8 mouse cellular contexts compared by ENCODE assay signal in genomic region chr11:114699511-114699910, GRCm38 (mm10). TPM values are rescaled to one million over a fixed set of nuclear protein-coding genes. Genes with fewer than 3 reads are reported as not detected.
DNase-seq lines count a peak whose midpoint lies in the region; ATAC-seq lines count a peak whose summit lies in the region.
"Had no signal": no experiment of that assay in that cellular context is flagged by ENCODE, and none has a peak within 500 bp of the region (broad histone marks: within the 10 kb centered on the region; RNA-seq: fewer than 3 reads in every experiment).

No protein-coding gene starts in this region.

- H3K9me3 ChIP-seq in midbrain, embryonic 16.5 days (replicated peaks; ENCODE audit: control insufficient read depth, low read length, poor library complexity, severe bottlenecking) = no peaks in the 10 kb centered on the region
- H3K9me3 ChIP-seq in midbrain, embryonic 15.5 days = no peaks in the 10 kb centered on the region
- H3K9me3 ChIP-seq: embryonic facial prominence, embryonic 12.5 days had no signal

- H3K9ac ChIP-seq in midbrain, embryonic 16.5 days (ENCODE audit: low read depth, low read length) = no peak overlapping the region
- no peak overlapping the region for H3K9ac ChIP-seq in midbrain, embryonic 15.5 days
- H3K9ac ChIP-seq: embryonic facial prominence, embryonic 12.5 days had no signal

- no peak overlapping the region for H3K27ac ChIP-seq in midbrain, embryonic 16.5 days (ENCODE audit: low read length)
- H3K27ac ChIP-seq in midbrain, embryonic 15.5 days = no peak overlapping the region
- H3K27ac ChIP-seq: embryonic facial prominence, embryonic 12.5 days had no signal

- H3K4me3 ChIP-seq in midbrain, embryonic 16.5 days (ENCODE audit: low read depth, low read length) = no peak overlapping the region
- H3K4me3 ChIP-seq in midbrain, embryonic 15.5 days = no peak overlapping the region
- H3K4me3 ChIP-seq: embryonic facial prominence, embryonic 12.5 days had no signal

- H3K36me3 ChIP-seq in midbrain, embryonic 16.5 days (ENCODE audit: control insufficient read depth, insufficient read depth, low read length) = no peaks in the 10 kb centered on the region
- no peaks in the 10 kb centered on the region for H3K36me3 ChIP-seq in midbrain, embryonic 15.5 days (replicated peaks)

- intact Hi-C loops in heart, postnatal 25 days (cut with DNase I) = no loop called here

- 88% methylated on average over 12 of the region's 12 CpGs for WGBS in midbrain, embryonic 16.5 days
- 90% methylated on average over 12 of the region's 12 CpGs for WGBS in midbrain, embryonic 15.5 days

- peak; percentile 14 to 68 for DNase-seq in urinary bladder, postnatal 36 days (ENCODE audit: low spot score in 2 of 2)
- DNase-seq in urinary bladder, postnatal 25 days (ENCODE audit: low spot score) = no peak
- peak; percentile 82 for DNase-seq in heart, postnatal 25 days (ENCODE audit: low spot score)
- peak; percentile 83 for DNase-seq in lung, postnatal 10 days

- ATAC-seq in midbrain, embryonic 16.5 days = no peak
- ATAC-seq in erythroid progenitor cell, adult 5-6 weeks (replicated peaks; ENCODE audit: low FRiP score, poor library complexity, severe bottlenecking) = no peak
- ATAC-seq in midbrain, embryonic 15.5 days (replicated peaks) = no peak

- H3K4me2 ChIP-seq in midbrain, embryonic 16.5 days (ENCODE audit: low read length) = no peak overlapping the region
- no peak overlapping the region for H3K4me2 ChIP-seq in midbrain, embryonic 15.5 days
- H3K4me2 ChIP-seq: embryonic facial prominence, embryonic 12.5 days had no signal

- peaks cover 10% of the 10 kb centered on the region for H3K4me1 ChIP-seq in midbrain, embryonic 16.5 days (ENCODE audit: control insufficient read depth, insufficient read depth, low read length)
- H3K4me1 ChIP-seq in midbrain, embryonic 15.5 days = peaks cover 12% of the 10 kb centered on the region

- H3K27me3 ChIP-seq in midbrain, embryonic 16.5 days (ENCODE audit: control insufficient read depth, insufficient read depth, low read depth, low read length) = no peaks in the 10 kb centered on the region
- H3K27me3 ChIP-seq in midbrain, embryonic 15.5 days (replicated peaks) = no peaks in the 10 kb centered on the region
- H3K27me3 ChIP-seq: embryonic facial prominence, embryonic 12.5 days had no signal

RNA-seq across cellular contexts. Expression of gene Ttyh2, which starts 24.3 kb away (rescaled TPM):
- total RNA-seq in heart, postnatal 25 days (2021) = 1 to 10 TPM; 5.3 to 5.8 TPM
- 29.2 and 30.9 TPM in 2 replicates for polyA plus RNA-seq in midbrain, embryonic 16.5 days (2015; fragmentation: Nextera tagmentation; extraction: Ambion mirVana)
- 1.3 and 1.8 TPM in 2 replicates for total RNA-seq in erythroid progenitor cell, adult 5-6 weeks (2015; ENCODE audit: low replicate concordance)
- 1.6 and 2.4 TPM in 2 replicates for total RNA-seq in erythroid progenitor cell, adult 5-6 weeks (2017; ENCODE audit: low replicate concordance)
- polyA plus RNA-seq in midbrain, embryonic 15.5 days (2015; fragmentation: Nextera tagmentation; extraction: Ambion mirVana) = 29.4 and 32.3 TPM in 2 replicates

RNA-seq across cellular contexts. Expression of gene Dnaic2, which starts 27.7 kb away (rescaled TPM):
- under 1 TPM; 0.13 to 0.25 TPM for total RNA-seq in heart, postnatal 25 days (2021)
- polyA plus RNA-seq in midbrain, embryonic 16.5 days (2015; fragmentation: Nextera tagmentation; extraction: Ambion mirVana) = 2.2 and 3.1 TPM in 2 replicates
- total RNA-seq in erythroid progenitor cell, adult 5-6 weeks (2015; ENCODE audit: low replicate concordance) = not detected in 2 replicates
- not detected in 2 replicates for total RNA-seq in erythroid progenitor cell, adult 5-6 weeks (2017; ENCODE audit: low replicate concordance)
- polyA plus RNA-seq in midbrain, embryonic 15.5 days (2015; fragmentation: Nextera tagmentation; extraction: Ambion mirVana) = 3.0 and 3.4 TPM in 2 replicates

RNA-seq across cellular contexts. Expression of gene Rpl38, which starts 31.2 kb away (rescaled TPM):
- 100 to 1,000 TPM; 532 to 566 TPM for total RNA-seq in heart, postnatal 25 days (2021)
- 641 and 649 TPM in 2 replicates for polyA plus RNA-seq in midbrain, embryonic 16.5 days (2015; fragmentation: Nextera tagmentation; extraction: Ambion mirVana)
- 369 and 378 TPM in 2 replicates for total RNA-seq in erythroid progenitor cell, adult 5-6 weeks (2015; ENCODE audit: low replicate concordance)
- 367 and 731 TPM in 2 replicates for total RNA-seq in erythroid progenitor cell, adult 5-6 weeks (2017; ENCODE audit: low replicate concordance)
- polyA plus RNA-seq in midbrain, embryonic 15.5 days (2015; fragmentation: Nextera tagmentation; extraction: Ambion mirVana) = 628 and 640 TPM in 2 replicates
